Mouse (Mus musculus) lung, adult 2 months (tissue): Measurements from ENCODE around the gene Zfp52.

ENCODE experiments used
- CTCF ChIP-seq: fragments of 200-500 bp; IDR thresholded peaks from 2 replicates; pipeline ENCODE4 v1.5.1; 2011; ENCODE audit warnings: mild to moderate bottlenecking, low read length, control low read depth; ENCODE audit not compliant: insufficient read depth
- POLR2A ChIP-seq: fragments of 200-500 bp; IDR thresholded peaks from 2 replicates; pipeline ENCODE4 v1.6.1; 2011; ENCODE audit warnings: low read depth, mild to moderate bottlenecking, control low read depth, low read length, borderline replicate concordance; ENCODE audit errors: extremely low read depth

GRCm38 (mm10) chr17:21509756-21510155, 25.6 kb upstream of the Zfp52 start:
- no peak for TF ChIP-seq CTCF
- TF ChIP-seq POLR2A = no peak
